Mouse (Mus musculus): ENCODE measurements around the gene Amz2. TPM values are rescaled to one million over a fixed set of nuclear protein-coding genes. Genes with fewer than 3 reads are reported as not detected.

The Amz2 gene
- total RNA-seq, 2 experiments from 2014 or later, result 10.1 to 32.7 TPM

- ATAC-seq (replicated peaks; ENCODE audit: low FRiP score, poor library complexity, severe bottlenecking), result no peak
These were observed 62.4 kb downstream of the Amz2 start for GRCm38 (mm10) chr11:109487991-109488684.

GRCm38 (mm10) chr11:109489763-109490162 lies 64.0 kb downstream of the Amz2 start:
- ATAC-seq (replicated peaks; ENCODE audit: low FRiP score, poor library complexity, severe bottlenecking), result no peak

- no peak for ATAC-seq (replicated peaks; ENCODE audit: low FRiP score, poor library complexity, severe bottlenecking)
These were observed 66.1 kb downstream of the Amz2 start for GRCm38 (mm10) chr11:109491844-109492243.

GRCm38 (mm10) chr11:109492847-109493464 lies 67.2 kb downstream of the Amz2 start:
- peak; percentile 79 for ATAC-seq (replicated peaks; ENCODE audit: low FRiP score, poor library complexity, severe bottlenecking)

GRCm38 (mm10) chr11:109494890-109495770 lies 69.4 kb downstream of the Amz2 start:
- ATAC-seq (replicated peaks; ENCODE audit: low FRiP score, poor library complexity, severe bottlenecking), result no peak

- no peak for ATAC-seq (replicated peaks; ENCODE audit: low FRiP score, poor library complexity, severe bottlenecking)
These were observed 70.2 kb downstream of the Amz2 start for GRCm38 (mm10) chr11:109495771-109496474.

- no peak for ATAC-seq (replicated peaks; ENCODE audit: low FRiP score, poor library complexity, severe bottlenecking)
These were observed 70.8 kb downstream of the Amz2 start for GRCm38 (mm10) chr11:109496475-109496993.

- ATAC-seq (replicated peaks; ENCODE audit: low FRiP score, poor library complexity, severe bottlenecking), result no peak
These were observed 71.4 kb downstream of the Amz2 start for GRCm38 (mm10) chr11:109496996-109497714.

- no peak for ATAC-seq (replicated peaks; ENCODE audit: low FRiP score, poor library complexity, severe bottlenecking)
These were observed 72.2 kb downstream of the Amz2 start for GRCm38 (mm10) chr11:109497990-109498389.

- ATAC-seq (replicated peaks; ENCODE audit: low FRiP score, poor library complexity, severe bottlenecking), result no peak
These were observed 74.5 kb downstream of the Amz2 start for GRCm38 (mm10) chr11:109500206-109500605.

Other genes starting within 250 kb of the Amz2 start
- gene Rgs9, start 127.8 kb upstream of the Amz2 start, total RNA-seq (2015; ENCODE audit: low replicate concordance), result not detected in 2 replicates
- not detected in 2 replicates for gene Rgs9, start 127.8 kb upstream of the Amz2 start, total RNA-seq (2017; ENCODE audit: low replicate concordance)
- 41.1 and 46.5 TPM in 2 replicates for gene Gna13, start 63.1 kb upstream of the Amz2 start, total RNA-seq (2015; ENCODE audit: low replicate concordance)
- gene Gna13, start 63.1 kb upstream of the Amz2 start, total RNA-seq (2017; ENCODE audit: low replicate concordance), result 37.9 and 40.1 TPM in 2 replicates
- not detected in 2 replicates for gene 9930022D16Rik, start 12.0 kb upstream of the Amz2 start, total RNA-seq (2015; ENCODE audit: low replicate concordance)
- not detected in 2 replicates for gene 9930022D16Rik, start 12.0 kb upstream of the Amz2 start, total RNA-seq (2017; ENCODE audit: low replicate concordance)
- gene Arsg, start 47.4 kb downstream of the Amz2 start, total RNA-seq (2015; ENCODE audit: low replicate concordance), result 2.9 and 5.4 TPM in 2 replicates
- gene Arsg, start 47.4 kb downstream of the Amz2 start, total RNA-seq (2017; ENCODE audit: low replicate concordance), result 0.91 and 3.3 TPM in 2 replicates
- 94.7 and 107 TPM in 2 replicates for gene Slc16a6, start 47.7 kb downstream of the Amz2 start, total RNA-seq (2015; ENCODE audit: low replicate concordance)
- 35.6 and 52.4 TPM in 2 replicates for gene Slc16a6, start 47.7 kb downstream of the Amz2 start, total RNA-seq (2017; ENCODE audit: low replicate concordance)
- gene Wipi1, start 186.0 kb downstream of the Amz2 start, total RNA-seq (2015; ENCODE audit: low replicate concordance), result 40.4 and 58.3 TPM in 2 replicates
- gene Wipi1, start 186.0 kb downstream of the Amz2 start, total RNA-seq (2017; ENCODE audit: low replicate concordance), result 20.3 and 33.6 TPM in 2 replicates
- 46.1 and 72.5 TPM in 2 replicates for gene Prkar1a, start 223.5 kb downstream of the Amz2 start, total RNA-seq (2015; ENCODE audit: low replicate concordance)
- 24.0 and 38.4 TPM in 2 replicates for gene Prkar1a, start 223.5 kb downstream of the Amz2 start, total RNA-seq (2017; ENCODE audit: low replicate concordance)